Mouse (Mus musculus) testis, adult 2 months (tissue): ENCODE data around the gene Pik3ip1.

Experiments used
- CTCF ChIP-seq: fragments of 200-500 bp; IDR thresholded peaks from 2 replicates; pipeline ENCODE4 v1.5.1; 2012; ENCODE audit warnings: low read depth, mild to moderate bottlenecking, inconsistent platforms, low read length, moderate library complexity; ENCODE audit not compliant: control insufficient read depth, insufficient read depth, insufficient replicate concordance
- POLR2A ChIP-seq: fragments of 200-500 bp; IDR thresholded peaks from 2 replicates; pipeline ENCODE4 v1.6.1; 2012; ENCODE audit warnings: low read depth, mild to moderate bottlenecking, inconsistent platforms, low read length, moderate library complexity; ENCODE audit not compliant: control insufficient read depth

DNA sequence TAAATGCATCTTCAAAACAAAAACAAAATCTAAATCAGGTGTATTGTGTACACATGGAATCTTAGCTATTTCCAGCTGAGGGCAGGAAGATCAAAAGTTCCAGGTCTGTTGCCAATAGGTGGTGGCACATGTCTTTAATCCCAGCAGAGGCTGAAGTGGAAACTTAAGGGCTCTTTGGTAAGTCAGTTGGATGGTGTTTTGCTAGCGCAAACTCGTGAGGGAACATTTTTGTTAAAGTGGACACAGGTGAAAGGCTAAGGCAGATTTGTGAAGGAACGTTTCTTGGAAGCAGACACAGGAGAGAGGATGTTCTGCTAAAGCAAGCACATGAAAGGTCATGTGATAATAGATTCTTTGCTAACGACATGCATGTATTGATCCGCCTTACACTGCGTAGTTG, 46.6 kb upstream of the Pik3ip1 start:
- TF ChIP-seq CTCF (no peak), POLR2A (no peak)
